Mouse (Mus musculus): Measurements from ENCODE around the gene St8sia6. TPM values are rescaled to one million over a fixed set of nuclear protein-coding genes. Genes with fewer than 3 reads are reported as not detected.
"Not testable (repeated sequence)": the region's sequence is repeated elsewhere in the genome, so short reads cannot be mapped to it uniquely, and the experiment has no call there.

The St8sia6 gene
- polyA plus RNA-seq, 1 experiment from 2014 or later: 1.1 TPM

GRCm38 (mm10) chr2:13793054-13793968 is 553 bp downstream of the St8sia6 start:
- no peaks in the 10 kb centered on the region for H3K36me3 ChIP-seq (ENCODE audit: control insufficient read depth, insufficient read depth, low read length)
- H3K4me2 ChIP-seq (replicated peaks; ENCODE audit: low read depth, low read length): peak overlapping the region; percentile 92
- WGBS: 1% methylated on average over 86 of the region's 89 CpGs
- H3K27ac ChIP-seq (ENCODE audit: low read length): no peak overlapping the region
- H3K9ac ChIP-seq (replicated peaks; ENCODE audit: low read depth, low read length): peak overlapping the region; percentile 30; the same call in 1 of the 2 replicates
- H3K4me1 ChIP-seq (ENCODE audit: control insufficient read depth, insufficient read depth, low read length): 0 out of 2 replicates have a peak, but pooled peaks cover 4% of the 10 kb centered on the region
- H3K4me3 ChIP-seq (ENCODE audit: low read depth, low read length): peak overlapping the region; percentile 47
- peak; percentile 83 for ATAC-seq (ENCODE audit: insufficient number of reproducible peaks, insufficient read depth, low FRiP score, low read depth)
- peaks cover 11% of the 10 kb centered on the region for H3K27me3 ChIP-seq (ENCODE audit: control insufficient read depth, insufficient read depth, low read length)
- H3K9me3 ChIP-seq (ENCODE audit: control insufficient read depth, low read depth, low read length): no peaks in the 10 kb centered on the region

- Histone ChIP-seq H3K27ac (ENCODE audit: low read length) (no peak overlapping the region), H3K4me1 (ENCODE audit: control insufficient read depth, insufficient read depth, low read length) (0 out of 2 replicates have a peak, but pooled peaks cover 4% of the 10 kb centered on the region), H3K4me3 (ENCODE audit: low read depth, low read length) (peak overlapping the region; percentile 47), H3K27me3 (ENCODE audit: control insufficient read depth, insufficient read depth, low read length) (peaks cover 11% of the 10 kb centered on the region), H3K9ac (replicated peaks; ENCODE audit: low read depth, low read length) (no peak overlapping the region), H3K36me3 (ENCODE audit: control insufficient read depth, insufficient read depth, low read length) (no peaks in the 10 kb centered on the region), H3K4me2 (replicated peaks; ENCODE audit: low read depth, low read length) (peak overlapping the region; percentile 92; the same call in 1 of the 2 replicates), H3K9me3 (ENCODE audit: control insufficient read depth, low read depth, low read length) (no peaks in the 10 kb centered on the region)
- 44% methylated on average over 13 of the region's 13 CpGs for WGBS
- no peak for ATAC-seq (ENCODE audit: insufficient number of reproducible peaks, insufficient read depth, low FRiP score, low read depth)
Measured at GRCm38 (mm10) chr2:13792256-13793005, 1.4 kb downstream of the St8sia6 start.

GRCm38 (mm10) chr2:13791598-13791997 is 2.3 kb downstream of the St8sia6 start:
- Histone ChIP-seq H3K4me3 (ENCODE audit: low read depth, low read length) (no peak overlapping the region), H3K27me3 (ENCODE audit: control insufficient read depth, insufficient read depth, low read length) (peaks cover 11% of the 10 kb centered on the region), H3K4me2 (replicated peaks; ENCODE audit: low read depth, low read length) (no peak overlapping the region), H3K27ac (ENCODE audit: low read length) (no peak overlapping the region), H3K36me3 (ENCODE audit: control insufficient read depth, insufficient read depth, low read length) (no peaks in the 10 kb centered on the region), H3K4me1 (ENCODE audit: control insufficient read depth, insufficient read depth, low read length) (0 out of 2 replicates have a peak, but pooled peaks cover 4% of the 10 kb centered on the region), H3K9ac (replicated peaks; ENCODE audit: low read depth, low read length) (no peak overlapping the region), H3K9me3 (ENCODE audit: control insufficient read depth, low read depth, low read length) (no peaks in the 10 kb centered on the region)
- ATAC-seq (ENCODE audit: insufficient number of reproducible peaks, insufficient read depth, low FRiP score, low read depth): no peak
- WGBS: 67% methylated on average over 7 of the region's 7 CpGs

- WGBS: 46% methylated on average over 1 of the region's 1 CpGs
Measured at GRCm38 (mm10) chr2:13789365-13789764, 4.5 kb downstream of the St8sia6 start.

GRCm38 (mm10) chr2:13786577-13787168 is 7.2 kb downstream of the St8sia6 start:
- Histone ChIP-seq H3K9me3 (ENCODE audit: control insufficient read depth, low read depth, low read length) (no peaks in the 10 kb centered on the region), H3K27ac (ENCODE audit: low read length) (no peak overlapping the region), H3K36me3 (ENCODE audit: control insufficient read depth, insufficient read depth, low read length) (no peaks in the 10 kb centered on the region), H3K9ac (replicated peaks; ENCODE audit: low read depth, low read length) (no peak overlapping the region), H3K27me3 (ENCODE audit: control insufficient read depth, insufficient read depth, low read length) (peaks cover 3% of the 10 kb centered on the region; the same call in 1 of the 2 replicates), H3K4me1 (ENCODE audit: control insufficient read depth, insufficient read depth, low read length) (no peaks in the 10 kb centered on the region), H3K4me2 (replicated peaks; ENCODE audit: low read depth, low read length) (no peak overlapping the region), H3K4me3 (ENCODE audit: low read depth, low read length) (no peak overlapping the region)
- no peak for ATAC-seq (ENCODE audit: insufficient number of reproducible peaks, insufficient read depth, low FRiP score, low read depth)
- 80% methylated on average over 1 of the region's 1 CpGs for WGBS

More at GRCm38 (mm10) chr2:13789365-13789764, 4.5 kb downstream of the St8sia6 start:
- Histone ChIP-seq H3K4me1 (ENCODE audit: control insufficient read depth, insufficient read depth, low read length) (0 out of 2 replicates have a peak, but pooled peaks cover 4% of the 10 kb centered on the region), H3K4me3 (ENCODE audit: low read depth, low read length) (no peak overlapping the region), H3K36me3 (ENCODE audit: control insufficient read depth, insufficient read depth, low read length) (no peaks in the 10 kb centered on the region), H3K27ac (ENCODE audit: low read length) (no peak overlapping the region), H3K9ac (replicated peaks; ENCODE audit: low read depth, low read length) (no peak overlapping the region), H3K4me2 (replicated peaks; ENCODE audit: low read depth, low read length) (no peak overlapping the region), H3K27me3 (ENCODE audit: control insufficient read depth, insufficient read depth, low read length) (peaks cover 10% of the 10 kb centered on the region), H3K9me3 (ENCODE audit: control insufficient read depth, low read depth, low read length) (no peaks in the 10 kb centered on the region)
- ATAC-seq (ENCODE audit: insufficient number of reproducible peaks, insufficient read depth, low FRiP score, low read depth): no peak

GRCm38 (mm10) chr2:13785992-13786391 is 7.9 kb downstream of the St8sia6 start:
- H3K9me3 ChIP-seq (ENCODE audit: control insufficient read depth, low read depth, low read length); H3K4me1 ChIP-seq (ENCODE audit: control insufficient read depth, insufficient read depth, low read length); H3K4me3 ChIP-seq (ENCODE audit: low read depth, low read length); H3K9ac ChIP-seq (replicated peaks; ENCODE audit: low read depth, low read length); H3K27me3 ChIP-seq (ENCODE audit: control insufficient read depth, insufficient read depth, low read length); H3K27ac ChIP-seq (ENCODE audit: low read length); H3K4me2 ChIP-seq (replicated peaks; ENCODE audit: low read depth, low read length); H3K36me3 ChIP-seq (ENCODE audit: control insufficient read depth, insufficient read depth, low read length); ATAC-seq (ENCODE audit: insufficient number of reproducible peaks, insufficient read depth, low FRiP score, low read depth): not testable (repeated sequence)
- 77% methylated on average over 3 of the region's 3 CpGs for WGBS

GRCm38 (mm10) chr2:13785247-13785646 is 8.6 kb downstream of the St8sia6 start:
- ATAC-seq (ENCODE audit: insufficient number of reproducible peaks, insufficient read depth, low FRiP score, low read depth): no peak
- no peaks in the 10 kb centered on the region for H3K9me3 ChIP-seq (ENCODE audit: control insufficient read depth, low read depth, low read length)
- no peak overlapping the region for H3K27ac ChIP-seq (ENCODE audit: low read length)
- no peaks in the 10 kb centered on the region for H3K4me1 ChIP-seq (ENCODE audit: control insufficient read depth, insufficient read depth, low read length)
- H3K27me3 ChIP-seq (ENCODE audit: control insufficient read depth, insufficient read depth, low read length): no peaks in the 10 kb centered on the region
- WGBS: 71% methylated on average over 2 of the region's 2 CpGs
- no peaks in the 10 kb centered on the region for H3K36me3 ChIP-seq (ENCODE audit: control insufficient read depth, insufficient read depth, low read length)
- H3K4me2 ChIP-seq (replicated peaks; ENCODE audit: low read depth, low read length): no peak overlapping the region
- no peak overlapping the region for H3K9ac ChIP-seq (replicated peaks; ENCODE audit: low read depth, low read length)
- no peak overlapping the region for H3K4me3 ChIP-seq (ENCODE audit: low read depth, low read length)

GRCm38 (mm10) chr2:13784448-13784847 is 9.4 kb downstream of the St8sia6 start:
- ATAC-seq (ENCODE audit: insufficient number of reproducible peaks, insufficient read depth, low FRiP score, low read depth): no peak
- Histone ChIP-seq H3K4me2 (replicated peaks; ENCODE audit: low read depth, low read length) (no peak overlapping the region), H3K4me1 (ENCODE audit: control insufficient read depth, insufficient read depth, low read length) (no peaks in the 10 kb centered on the region), H3K9ac (replicated peaks; ENCODE audit: low read depth, low read length) (no peak overlapping the region), H3K27me3 (ENCODE audit: control insufficient read depth, insufficient read depth, low read length) (no peaks in the 10 kb centered on the region), H3K27ac (ENCODE audit: low read length) (no peak overlapping the region), H3K4me3 (ENCODE audit: low read depth, low read length) (no peak overlapping the region), H3K9me3 (ENCODE audit: control insufficient read depth, low read depth, low read length) (no peaks in the 10 kb centered on the region), H3K36me3 (ENCODE audit: control insufficient read depth, insufficient read depth, low read length) (no peaks in the 10 kb centered on the region)
- 93% methylated on average over 1 of the region's 1 CpGs for WGBS
